Mouse (Mus musculus) lung, postnatal 36 days (tissue): ENCODE results near the gene Tmem150a.

Source experiments
- DNase-seq: peaks from one replicate; pipeline ENCODE4 v3.0.0; 2022; ENCODE audit warnings: mixed read lengths

Tmem150a gene

GRCm38 (mm10) chr6:72374206-72374605 is 19.0 kb downstream of the Tmem150a start:
- no peak for DNase-seq

- peak; percentile 55 for DNase-seq
These were observed 19.7 kb downstream of the Tmem150a start for GRCm38 (mm10) chr6:72374820-72375563.

- no peak for DNase-seq
These were observed 23.4 kb downstream of the Tmem150a start for GRCm38 (mm10) chr6:72378510-72379234.

- DNase-seq, result no peak
These were observed 24.3 kb downstream of the Tmem150a start for GRCm38 (mm10) chr6:72379377-72380130.

GRCm38 (mm10) chr6:72380131-72380770 is 25.0 kb downstream of the Tmem150a start, which contains the start of gene Vamp5:
TSS of gene Vamp5 (minus strand) at chr6:72380468.
- peak; percentile 95 for DNase-seq

GRCm38 (mm10) chr6:72382494-72382893 is 27.2 kb downstream of the Tmem150a start:
- no peak for DNase-seq

- DNase-seq, result no peak
These were observed 28.0 kb downstream of the Tmem150a start for GRCm38 (mm10) chr6:72383142-72383820.

- no peak for DNase-seq
These were observed 28.7 kb downstream of the Tmem150a start for GRCm38 (mm10) chr6:72383952-72384351.

- DNase-seq, result no peak
These were observed 30.0 kb downstream of the Tmem150a start for GRCm38 (mm10) chr6:72385258-72385657.

GRCm38 (mm10) chr6:72386561-72386960 is 31.3 kb downstream of the Tmem150a start:
- no peak for DNase-seq

- DNase-seq, result no peak
These were observed 32.6 kb downstream of the Tmem150a start for GRCm38 (mm10) chr6:72387816-72388215.

GRCm38 (mm10) chr6:72388266-72388665 is 33.0 kb downstream of the Tmem150a start:
- DNase-seq, result no peak

- DNase-seq, result no peak
These were observed 33.6 kb downstream of the Tmem150a start for GRCm38 (mm10) chr6:72388791-72389329.

- peak; percentile 52 for DNase-seq
These were observed 34.3 kb downstream of the Tmem150a start for GRCm38 (mm10) chr6:72389471-72389940.

GRCm38 (mm10) chr6:72389941-72390771 is 34.9 kb downstream of the Tmem150a start, which contains the start of gene Vamp8:
TSS of gene Vamp8 (minus strand) at chr6:72390703.
- peak; percentile 93 for DNase-seq

- peak; percentile 87 for DNase-seq
These were observed 35.7 kb downstream of the Tmem150a start for GRCm38 (mm10) chr6:72390795-72391521.

- no peak for DNase-seq
These were observed 37.1 kb downstream of the Tmem150a start for GRCm38 (mm10) chr6:72392341-72392740.

- peak; percentile 80 for DNase-seq
These were observed 41.6 kb downstream of the Tmem150a start for GRCm38 (mm10) chr6:72396837-72397251.

- DNase-seq, result no peak
These were observed 44.7 kb downstream of the Tmem150a start for GRCm38 (mm10) chr6:72399967-72400366.

GRCm38 (mm10) chr6:72401875-72402274 is 46.6 kb downstream of the Tmem150a start:
- peak; percentile 95 for DNase-seq
